Mouse (Mus musculus) spleen, postnatal 4 days (tissue): ENCODE data around the gene Atp2a3.

Experiments used
- DNase-seq, 2 experiments: peaks; one replicate each; pipeline ENCODE4 v3.0.0; 2022; ENCODE audit warnings: low spot score in 2 of 2

Atp2a3 gene

DNA sequence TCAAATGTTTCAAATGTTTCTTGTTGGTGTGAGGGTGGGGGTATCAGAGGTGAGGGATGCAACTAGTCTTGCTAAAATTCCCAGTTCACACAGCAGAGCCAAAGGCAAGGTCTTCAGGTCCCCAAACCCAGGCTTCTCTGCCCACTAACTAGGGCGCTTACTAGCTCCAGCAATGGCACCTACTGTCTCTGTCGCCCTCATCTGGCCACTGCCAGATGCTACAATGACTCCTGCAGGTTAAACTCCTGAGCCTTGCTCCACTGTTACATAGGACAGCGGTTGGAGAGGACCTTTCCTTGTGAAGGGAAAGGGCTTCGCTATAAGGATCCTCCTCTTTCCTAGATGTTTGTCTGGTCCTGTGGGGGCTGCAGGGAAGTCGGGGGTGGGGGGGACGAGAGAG is 40.1 kb downstream of the Atp2a3 start:
- DNase-seq = peak; percentile 63 to 82

DNA sequence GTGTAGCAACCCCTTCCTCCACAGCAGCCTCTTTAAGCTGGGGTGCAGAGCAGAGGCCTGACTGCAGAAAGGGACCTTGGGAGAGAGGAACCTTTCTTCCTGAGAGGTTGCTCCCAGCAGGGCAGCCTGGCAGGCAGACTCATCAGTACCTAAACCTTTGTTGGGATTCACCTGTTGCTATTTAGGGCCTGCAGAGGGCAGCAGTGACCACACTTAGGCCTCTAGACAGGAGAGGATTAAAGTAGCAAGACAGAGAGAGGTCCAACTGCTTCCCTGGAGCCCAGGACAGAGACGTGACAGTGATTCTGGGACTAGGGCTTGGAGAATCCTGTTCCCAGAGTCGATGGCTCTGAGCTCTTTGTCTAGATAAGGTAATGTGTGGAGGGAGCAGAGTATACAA is 45.4 kb downstream of the Atp2a3 start:
- DNase-seq = peak in 1 of 2 experiments; percentile 28

GRCm38 (mm10) chr11:73007113-73007512 is 46.1 kb downstream of the Atp2a3 start:
- DNase-seq = no peak

DNA sequence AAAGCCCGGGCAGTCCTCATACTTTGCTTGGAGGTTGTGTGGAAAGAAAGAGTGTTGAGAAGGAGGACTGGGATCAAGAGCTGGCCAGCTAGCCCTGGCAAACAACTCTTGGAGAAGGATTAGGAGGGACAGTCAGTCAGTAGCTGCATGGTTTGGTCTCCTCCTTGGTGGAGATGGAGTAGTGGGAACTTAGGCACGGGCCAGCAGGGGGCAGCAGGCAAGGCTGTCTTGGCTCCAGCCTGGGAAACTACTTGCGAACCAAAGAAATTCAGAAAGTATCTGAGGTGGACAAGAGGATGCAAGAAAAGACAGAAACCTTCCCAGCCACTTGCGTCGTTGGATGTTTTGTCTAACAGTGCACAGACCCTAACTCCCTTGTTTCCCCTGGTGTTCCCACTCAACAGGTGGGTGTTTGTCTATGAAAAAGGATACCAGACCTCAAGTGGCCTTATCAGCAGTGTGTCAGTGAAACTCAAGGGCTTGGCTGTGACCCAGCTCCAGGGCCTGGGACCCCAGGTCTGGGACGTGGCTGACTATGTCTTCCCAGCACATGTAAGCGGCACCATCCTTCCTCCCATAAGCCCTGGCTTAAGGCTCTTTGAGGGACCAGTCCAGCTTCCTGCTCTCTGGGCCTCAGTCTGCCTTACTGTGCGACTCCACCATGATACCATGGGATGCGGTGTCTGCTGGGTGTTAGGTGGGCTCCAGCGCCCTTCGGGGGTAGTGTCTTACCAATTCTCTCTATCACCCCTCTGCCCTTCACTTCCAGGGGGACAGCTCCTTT is 46.9 kb downstream of the Atp2a3 start:
- DNase-seq = peak; percentile 49 to 78

GRCm38 (mm10) chr11:73008826-73009225 is 47.9 kb downstream of the Atp2a3 start:
- no peak for DNase-seq

- no peak for DNase-seq
These were observed 48.7 kb downstream of the Atp2a3 start for GRCm38 (mm10) chr11:73009531-73010274.

DNA sequence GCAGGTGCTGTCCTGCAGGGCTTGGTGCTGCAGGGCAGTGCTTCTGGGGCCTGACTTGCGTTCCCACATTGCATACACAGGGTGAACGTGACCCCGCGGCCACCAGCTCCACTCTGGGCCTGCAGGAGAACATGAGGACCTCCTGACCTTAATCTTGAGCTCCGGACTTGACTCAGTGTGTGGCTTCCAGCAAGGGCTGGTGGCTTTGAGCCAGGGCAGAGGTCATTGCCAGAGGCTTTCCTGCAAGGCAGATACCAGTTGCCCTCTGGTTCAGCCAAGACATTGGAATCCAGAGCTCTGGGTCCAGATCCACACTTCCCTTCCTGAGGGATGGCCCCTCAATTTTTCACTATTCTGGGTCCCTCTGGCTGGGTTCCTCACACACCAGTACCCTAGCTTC is 53.0 kb downstream of the Atp2a3 start:
- no peak for DNase-seq

DNA sequence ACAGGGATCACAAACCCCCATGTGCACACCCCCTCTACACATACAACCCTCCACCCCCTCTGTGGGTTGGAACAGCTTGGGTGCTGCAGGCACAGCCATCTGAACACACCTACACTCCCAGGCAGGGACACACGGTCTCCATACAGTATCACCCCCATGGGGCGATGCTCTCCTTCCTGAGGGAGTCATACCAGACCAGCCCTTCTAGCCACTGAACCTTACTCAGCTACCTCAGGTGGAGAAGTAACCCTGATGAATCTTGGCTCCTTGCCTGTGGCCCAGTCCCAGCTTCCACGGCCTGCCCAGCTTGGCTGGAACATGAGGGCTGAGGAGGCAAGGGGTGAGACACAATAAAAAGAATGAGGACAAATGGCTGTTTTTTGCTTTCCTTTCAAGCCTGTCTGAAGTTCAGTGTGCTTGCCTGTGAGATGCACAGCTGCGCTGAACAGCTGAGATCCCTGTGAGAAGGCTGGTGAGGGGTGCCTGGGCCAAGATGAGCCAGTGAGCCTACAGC is 53.9 kb downstream of the Atp2a3 start:
- DNase-seq = no peak

DNA sequence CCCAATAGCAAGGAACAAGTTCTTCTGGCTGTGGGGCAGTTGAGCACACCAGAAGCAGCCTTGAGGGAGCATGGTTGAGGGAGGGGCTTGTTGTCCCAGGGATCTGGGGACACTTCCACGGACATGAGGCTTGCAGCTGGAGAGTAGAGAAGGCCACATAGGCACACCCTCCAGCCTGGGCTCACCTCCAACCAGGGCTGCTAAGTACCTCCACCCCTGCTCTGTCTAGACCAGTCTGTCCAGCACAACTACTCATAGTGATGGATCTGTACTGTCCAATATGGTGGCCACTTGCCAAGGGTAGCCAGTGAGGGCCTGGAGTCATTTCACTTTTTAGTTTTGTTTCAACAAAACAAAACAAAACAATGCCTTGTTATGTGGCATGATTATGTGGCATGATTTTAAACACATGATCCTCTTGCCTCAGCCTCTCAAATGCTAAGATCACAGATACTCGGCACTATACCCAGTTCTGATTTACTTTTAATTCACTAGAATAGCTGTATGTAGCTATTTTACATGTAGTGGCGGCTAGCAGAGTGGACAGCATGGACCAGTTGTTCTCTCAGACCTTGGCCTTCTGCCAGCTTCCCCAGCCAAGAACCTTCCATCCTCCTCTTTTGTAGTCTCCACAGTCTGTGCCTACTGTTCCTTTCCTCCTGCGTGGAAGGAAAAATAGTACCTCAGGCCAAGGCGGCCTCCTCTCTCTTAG is 54.6 kb downstream of the Atp2a3 start:
- no peak for DNase-seq

- no peak for DNase-seq
These were observed 55.1 kb downstream of the Atp2a3 start for GRCm38 (mm10) chr11:73016103-73016420.

GRCm38 (mm10) chr11:73018471-73019146 is 57.6 kb downstream of the Atp2a3 start, which contains the start of gene Camkk1:
TSS of gene Camkk1 (plus strand) at chr11:73019008.
- DNase-seq = peak; percentile 82 to 90

GRCm38 (mm10) chr11:73019147-73019795 is 58.3 kb downstream of the Atp2a3 start:
- DNase-seq = peak; percentile 57 to 79

DNA sequence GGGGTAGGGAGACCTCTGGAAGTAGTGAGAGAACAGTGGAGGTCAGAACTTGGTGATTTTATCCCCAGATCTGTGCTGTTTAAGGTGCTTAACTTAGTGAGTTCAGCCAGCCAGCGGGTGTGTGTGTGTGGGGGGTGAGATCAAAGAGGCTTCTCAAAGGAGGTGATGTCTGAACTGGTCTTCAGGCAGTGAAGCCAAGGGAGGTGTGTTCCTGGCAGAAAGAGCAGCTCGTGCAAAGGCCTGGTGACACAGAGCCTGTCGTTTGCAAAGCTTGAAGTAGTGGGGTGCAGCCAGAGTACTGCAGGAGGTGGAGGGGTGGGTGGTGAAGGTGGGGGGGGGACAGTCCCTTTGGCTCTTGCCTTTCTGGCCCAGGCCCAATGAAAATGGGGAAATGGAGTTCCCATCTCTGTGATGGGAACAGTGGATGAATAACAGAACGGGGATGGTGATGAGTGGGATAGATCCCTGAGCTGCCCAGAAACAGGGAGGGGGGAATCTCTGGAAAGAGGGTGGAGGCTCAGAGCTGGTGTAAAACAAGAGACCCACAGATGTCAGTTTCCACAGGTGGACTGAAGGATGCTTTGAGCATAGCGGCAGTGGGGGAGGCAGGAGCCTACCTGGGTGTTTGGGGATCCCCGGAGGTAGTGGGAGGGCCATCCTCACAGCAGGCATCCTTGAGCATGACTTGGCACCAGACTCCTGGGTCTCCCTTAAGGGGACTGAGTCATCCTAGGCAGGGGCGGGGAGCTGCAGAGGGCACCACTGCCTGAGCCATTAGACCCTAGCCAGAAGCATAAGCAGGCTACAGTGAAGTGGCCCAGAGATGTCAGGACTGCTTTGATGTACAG is 60.2 kb downstream of the Atp2a3 start:
- DNase-seq = no peak

GRCm38 (mm10) chr11:73023099-73023498 is 62.1 kb downstream of the Atp2a3 start:
- no peak for DNase-seq

DNA sequence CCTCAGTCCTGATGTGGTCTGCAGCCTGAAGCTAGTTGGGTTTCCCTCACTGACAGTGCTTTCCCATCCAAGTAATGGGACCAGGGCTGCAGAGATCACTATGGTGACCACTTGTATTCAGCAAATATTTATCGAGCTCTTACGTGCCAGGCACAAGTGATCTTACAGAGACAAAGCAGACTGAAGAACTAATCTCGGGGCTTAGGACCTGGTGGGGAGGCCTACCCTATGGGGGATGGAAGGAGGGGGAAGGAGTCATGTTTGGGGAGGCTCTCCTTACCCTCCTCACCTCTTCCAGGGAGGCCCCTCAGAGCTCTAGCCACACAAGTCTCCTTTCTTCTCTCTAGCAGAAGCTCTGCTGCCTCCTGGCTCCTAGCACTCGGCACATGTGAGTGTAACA is 62.9 kb downstream of the Atp2a3 start:
- no peak for DNase-seq

DNA sequence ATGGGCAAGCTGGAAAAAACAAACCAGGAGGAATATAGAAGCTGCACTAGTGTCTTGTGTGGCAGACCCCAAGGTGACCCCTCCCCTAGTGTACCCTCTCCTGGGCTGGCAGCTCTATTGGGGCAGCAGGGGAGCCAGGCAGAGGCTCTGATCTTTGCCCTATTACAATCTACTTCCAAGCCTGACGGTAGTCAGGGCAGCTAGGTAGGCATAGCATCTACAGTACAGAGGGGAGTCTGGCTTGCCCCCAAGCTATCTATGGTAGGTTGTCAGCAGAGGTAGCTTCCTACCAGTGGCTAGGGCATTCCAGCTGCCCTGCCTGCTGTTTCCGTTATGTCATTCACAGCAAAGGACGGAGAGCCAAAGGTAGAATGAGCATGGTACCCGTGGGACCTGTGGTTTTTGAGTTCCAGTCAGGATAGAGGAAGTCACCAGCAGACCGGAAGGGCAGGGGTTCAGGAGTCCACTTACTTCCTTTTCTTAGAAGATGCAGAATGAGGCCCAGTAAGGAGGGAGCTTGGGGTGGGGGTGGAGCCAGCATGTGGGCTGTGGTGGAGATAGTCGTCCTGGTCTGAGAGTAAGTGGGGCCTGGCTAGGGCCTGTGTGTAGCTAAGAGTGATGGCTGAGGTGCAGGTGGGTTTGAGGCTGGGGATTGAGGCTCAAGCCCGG is 63.4 kb downstream of the Atp2a3 start:
- peak; percentile 53 to 73 for DNase-seq

DNA sequence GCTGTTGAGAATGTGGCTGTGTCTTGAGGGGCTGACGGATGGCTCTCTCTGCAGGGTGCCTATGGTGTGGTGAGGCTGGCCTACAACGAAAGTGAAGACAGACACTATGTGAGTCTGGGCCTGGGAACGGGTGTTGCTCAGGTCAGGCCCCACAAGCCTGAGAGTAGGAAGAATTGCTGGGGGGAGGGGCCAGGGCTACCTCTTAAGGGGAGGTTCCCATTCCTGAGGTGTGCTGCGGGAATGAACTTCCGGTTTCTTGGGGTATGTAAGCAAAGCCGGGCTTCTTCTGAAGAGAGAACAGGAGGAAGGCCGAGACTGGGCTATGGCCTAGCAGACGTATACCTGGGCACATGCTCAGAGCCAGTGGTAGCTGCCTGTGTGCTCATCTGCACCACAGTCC is 66.0 kb downstream of the Atp2a3 start:
- DNase-seq = no peak

- DNase-seq = peak; percentile 73 to 79
These were observed 70.0 kb downstream of the Atp2a3 start for GRCm38 (mm10) chr11:73030821-73031498.

DNA sequence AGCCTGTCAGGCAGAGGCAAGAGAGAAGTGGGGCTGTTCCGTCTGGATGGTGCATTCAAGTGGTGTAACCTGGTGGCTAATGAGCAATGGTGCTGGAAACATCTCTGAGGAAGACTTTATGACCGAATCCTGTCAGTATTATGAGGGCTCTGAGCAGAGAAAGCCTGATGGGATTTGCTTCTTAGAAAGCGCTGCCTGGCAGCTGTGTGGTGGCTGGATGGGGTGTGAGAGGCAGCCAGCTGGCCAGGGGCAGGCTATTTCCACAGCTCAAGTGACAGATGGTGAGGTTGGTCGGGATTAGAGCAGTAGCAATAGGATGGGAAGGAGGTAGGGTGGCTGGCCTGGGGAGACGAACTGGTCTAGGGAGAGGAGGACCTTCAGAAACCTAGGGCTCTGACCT is 70.6 kb downstream of the Atp2a3 start:
- no peak for DNase-seq
